Mouse (Mus musculus) kidney, adult 2 months (tissue): ENCODE data around the gene Ttc7.

Experiments
- CTCF ChIP-seq: fragments of 200-500 bp; conservative IDR thresholded peaks from 2 replicates; pipeline ENCODE4 v1.5.1; 2011; ENCODE audit warnings: low read depth, mild to moderate bottlenecking, control low read depth, low read length, moderate library complexity, mixed read lengths; ENCODE audit not compliant: insufficient read depth, insufficient read length
- POLR2A ChIP-seq: fragments of 200-500 bp; IDR thresholded peaks from one replicate; pipeline ENCODE4 v1.6.1; 2011; ENCODE audit warnings: low read depth, low read length, control low read depth

- TF ChIP-seq CTCF: no peak
- TF ChIP-seq POLR2A: no peak
Observed at GRCm38 (mm10) chr17:87373327-87373726, 90.6 kb downstream of the Ttc7 start.
